Mouse (Mus musculus): ENCODE results near the gene Wdr17. TPM values are rescaled to one million over a fixed set of nuclear protein-coding genes. Genes with fewer than 3 reads are reported as not detected.

Gene Wdr17
- total and polyA plus RNA-seq, 3 experiments: 0.13 to 0.83 (median 0.64) TPM

DNA sequence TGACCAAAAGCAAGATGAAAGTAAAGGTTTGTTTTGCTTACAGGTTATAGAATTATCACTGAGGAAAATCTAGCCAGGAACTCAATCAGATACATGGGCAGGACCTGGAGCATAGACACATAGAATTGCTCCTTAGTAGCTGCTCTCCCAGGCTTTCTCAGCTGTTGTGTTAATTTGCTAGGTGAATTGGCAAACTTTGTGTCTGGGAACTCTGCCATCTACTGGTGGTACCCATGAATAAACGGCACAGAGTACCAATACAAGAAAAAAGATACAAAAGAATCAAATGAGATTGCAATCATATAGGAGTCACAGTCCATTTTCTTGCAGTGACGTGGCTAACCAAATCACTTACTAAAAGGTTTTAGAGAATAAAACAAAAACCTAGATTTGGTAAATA, 181.2 kb downstream of the Wdr17 start:
- Histone ChIP-seq H3K4me2 (ENCODE audit: insufficient read depth, low read depth, poor library complexity, severe bottlenecking) (no peak overlapping the region), H3K4me1 (ENCODE audit: control insufficient read depth in 1 of 2, insufficient read depth in 2 of 2) (no peaks in the 10 kb centered on the region), H3K79me2 (replicated peaks; ENCODE audit: control insufficient read depth, extremely low read depth, insufficient read depth, poor library complexity, severe bottlenecking) (no peaks in the 10 kb centered on the region), H3K9ac (ENCODE audit: insufficient read depth, low read depth) (no peak overlapping the region), H3K9me3 (replicated peaks; ENCODE audit: low read length) (no peaks in the 10 kb centered on the region), H3K27ac (ENCODE audit: insufficient read depth, low read depth) (no peak overlapping the region), H3K4me3 (replicated peaks in 1 of 3; ENCODE audit: low read depth in 2 of 3, low read length in 2 of 3, poor library complexity in 1 of 3) (no peak overlapping the region), H3K27me3 (replicated peaks) (no peaks in the 10 kb centered on the region), H3K36me3 (replicated peaks in 1 of 2; ENCODE audit: control insufficient read depth in 1 of 2, insufficient read depth in 1 of 2, low read length in 1 of 2) (no peaks in the 10 kb centered on the region)
- peak; percentile 42 for DNase-seq (ENCODE audit: extremely low read depth)
- in situ Hi-C loops (cut with MboI; ENCODE audit: low pct_ligation_motif_present, low pct_unique_long_range_greater_than_20kb, low sequenced_read_pairs): no loop called here
- dilution Hi-C loops (cut with MboI; ENCODE audit: extremely low pct_ligation_motif_present, extremely low pct_unique_long_range_greater_than_20kb, low sequenced_read_pairs): no loop called here
- TF ChIP-seq MAX (IDR thresholded peaks at IDR 0.05; ENCODE audit: low read length): no peak
- peak; percentile 72 for TF ChIP-seq SMC3 (IDR thresholded peaks at IDR 0.05; ENCODE audit: low read depth, low read length)
- TF ChIP-seq UBTF (IDR thresholded peaks at IDR 0.05; ENCODE audit: low read depth, low read length): no peak
- TF ChIP-seq CHD2 (IDR thresholded peaks at IDR 0.05; ENCODE audit: low read length): no peak
- TF ChIP-seq CTCF (conservative IDR thresholded peaks at IDR 0.05 in 1 of 2, IDR thresholded peaks at IDR 0.05 in 1 of 2; ENCODE audit: low read depth in 2 of 2, low read length in 2 of 2): peak; percentile 65 to 72
- TF ChIP-seq PAX5 (IDR thresholded peaks at IDR 0.05; ENCODE audit: low read length): no peak
- TF ChIP-seq ZMIZ1 (IDR thresholded peaks at IDR 0.05; ENCODE audit: low read depth, low read length): no peak
- no peak for TF ChIP-seq HCFC1 (IDR thresholded peaks at IDR 0.05; ENCODE audit: low read depth, low read length)
- TF ChIP-seq RAD21 (IDR thresholded peaks at IDR 0.05; ENCODE audit: low read depth, low read length): peak; percentile 46

- no peak overlapping the region for H3K4me2 ChIP-seq (ENCODE audit: insufficient read depth, low read depth, poor library complexity, severe bottlenecking)
- H3K4me3 ChIP-seq (replicated peaks in 1 of 3; ENCODE audit: low read depth in 2 of 3, low read length in 2 of 3, poor library complexity in 1 of 3): no peak overlapping the region
- H3K36me3 ChIP-seq (replicated peaks in 1 of 2; ENCODE audit: control insufficient read depth in 1 of 2, insufficient read depth in 1 of 2, low read length in 1 of 2): no peaks in the 10 kb centered on the region
- no peak overlapping the region for H3K9ac ChIP-seq (ENCODE audit: insufficient read depth, low read depth)
- H3K4me1 ChIP-seq (ENCODE audit: control insufficient read depth in 1 of 2, insufficient read depth in 2 of 2): peaks cover 0 to 3% of the 10 kb centered on the region in 2 experiments; a peak in 1 of 4 replicates
- dilution Hi-C loops (cut with MboI; ENCODE audit: extremely low pct_ligation_motif_present, extremely low pct_unique_long_range_greater_than_20kb, low sequenced_read_pairs) (no loop called here), in situ Hi-C loops (cut with MboI; ENCODE audit: low pct_ligation_motif_present, low pct_unique_long_range_greater_than_20kb, low sequenced_read_pairs) (no loop called here)
- no peaks in the 10 kb centered on the region for H3K27me3 ChIP-seq (replicated peaks)
- no peaks in the 10 kb centered on the region for H3K9me3 ChIP-seq (replicated peaks; ENCODE audit: low read length)
- H3K27ac ChIP-seq (ENCODE audit: insufficient read depth, low read depth): no peak overlapping the region
- TF ChIP-seq MXI1 (IDR thresholded peaks at IDR 0.05; ENCODE audit: low read depth, low read length): no peak
- TF ChIP-seq ZC3H11A (IDR thresholded peaks at IDR 0.05; ENCODE audit: low read depth, low read length): no peak
- TF ChIP-seq PAX5 (IDR thresholded peaks at IDR 0.05; ENCODE audit: low read length): no peak
- peak; percentile 33; the same call in 1 of the 2 replicates for TF ChIP-seq EP300 (IDR thresholded peaks at IDR 0.05; ENCODE audit: low read length)
- TF ChIP-seq MAZ (IDR thresholded peaks at IDR 0.05; ENCODE audit: low read depth, low read length): no peak
- DNase-seq (ENCODE audit: extremely low read depth): peak; percentile 7
- H3K79me2 ChIP-seq (replicated peaks; ENCODE audit: control insufficient read depth, extremely low read depth, insufficient read depth, poor library complexity, severe bottlenecking): no peaks in the 10 kb centered on the region
Measured at GRCm38 (mm10) chr8:54671806-54672205, 215.2 kb downstream of the Wdr17 start.

DNA sequence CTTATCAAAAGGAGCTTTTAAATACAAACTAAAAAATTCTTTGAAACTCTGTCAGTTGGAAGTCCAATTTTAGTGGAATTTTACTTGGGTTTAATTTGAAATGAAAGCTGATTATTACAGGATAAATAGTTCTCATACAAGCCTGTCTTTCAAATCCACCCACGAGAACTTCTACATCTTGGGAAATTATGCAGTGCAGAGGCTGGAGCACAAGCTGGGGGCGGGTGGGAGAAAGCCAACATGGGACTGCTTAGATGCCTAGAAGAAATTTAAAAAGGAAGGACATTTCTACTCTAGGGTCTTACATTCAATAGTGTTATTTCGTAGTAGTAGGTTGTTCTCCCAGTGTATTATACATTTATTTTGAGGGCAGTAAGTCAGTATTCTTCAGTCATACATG, 219.2 kb downstream of the Wdr17 start:
- no peaks in the 10 kb centered on the region for H3K79me2 ChIP-seq (replicated peaks; ENCODE audit: control insufficient read depth, extremely low read depth, insufficient read depth, poor library complexity, severe bottlenecking)
- peaks cover 0 to 3% of the 10 kb centered on the region in 2 experiments; a peak in 1 of 4 replicates for H3K4me1 ChIP-seq (ENCODE audit: control insufficient read depth in 1 of 2, insufficient read depth in 2 of 2)
- in situ Hi-C loops (cut with MboI; ENCODE audit: low pct_ligation_motif_present, low pct_unique_long_range_greater_than_20kb, low sequenced_read_pairs): loop anchor here (10.0 kb wide), 1 partner anchor 163 kb away; no protein-coding TSS in a partner anchor
- no peaks in the 10 kb centered on the region for H3K36me3 ChIP-seq (replicated peaks in 1 of 2; ENCODE audit: control insufficient read depth in 1 of 2, insufficient read depth in 1 of 2, low read length in 1 of 2)
- no peak for DNase-seq (ENCODE audit: extremely low read depth)
- H3K4me3 ChIP-seq (replicated peaks in 1 of 3; ENCODE audit: low read depth in 2 of 3, low read length in 2 of 3, poor library complexity in 1 of 3): no peak overlapping the region
- no peak overlapping the region for H3K27ac ChIP-seq (ENCODE audit: insufficient read depth, low read depth)
- H3K4me2 ChIP-seq (ENCODE audit: insufficient read depth, low read depth, poor library complexity, severe bottlenecking): no peak overlapping the region
- no peaks in the 10 kb centered on the region for H3K27me3 ChIP-seq (replicated peaks)
- dilution Hi-C loops (cut with MboI; ENCODE audit: extremely low pct_ligation_motif_present, extremely low pct_unique_long_range_greater_than_20kb, low sequenced_read_pairs): no loop called here
- TF ChIP-seq EP300 (IDR thresholded peaks at IDR 0.05; ENCODE audit: low read length): no peak
- TF ChIP-seq GABPA (IDR thresholded peaks at IDR 0.05; ENCODE audit: insufficient replicate concordance, low read depth, low read length): no peak
- no peak for TF ChIP-seq SIN3A (IDR thresholded peaks at IDR 0.05; ENCODE audit: low read length)
- no peaks in the 10 kb centered on the region for H3K9me3 ChIP-seq (replicated peaks; ENCODE audit: low read length)
- H3K9ac ChIP-seq (ENCODE audit: insufficient read depth, low read depth): no peak overlapping the region

Measured in CH12.LX (cell line).